Mouse (Mus musculus): ENCODE measurements around the gene Abt1.

The Abt1 gene

DNA sequence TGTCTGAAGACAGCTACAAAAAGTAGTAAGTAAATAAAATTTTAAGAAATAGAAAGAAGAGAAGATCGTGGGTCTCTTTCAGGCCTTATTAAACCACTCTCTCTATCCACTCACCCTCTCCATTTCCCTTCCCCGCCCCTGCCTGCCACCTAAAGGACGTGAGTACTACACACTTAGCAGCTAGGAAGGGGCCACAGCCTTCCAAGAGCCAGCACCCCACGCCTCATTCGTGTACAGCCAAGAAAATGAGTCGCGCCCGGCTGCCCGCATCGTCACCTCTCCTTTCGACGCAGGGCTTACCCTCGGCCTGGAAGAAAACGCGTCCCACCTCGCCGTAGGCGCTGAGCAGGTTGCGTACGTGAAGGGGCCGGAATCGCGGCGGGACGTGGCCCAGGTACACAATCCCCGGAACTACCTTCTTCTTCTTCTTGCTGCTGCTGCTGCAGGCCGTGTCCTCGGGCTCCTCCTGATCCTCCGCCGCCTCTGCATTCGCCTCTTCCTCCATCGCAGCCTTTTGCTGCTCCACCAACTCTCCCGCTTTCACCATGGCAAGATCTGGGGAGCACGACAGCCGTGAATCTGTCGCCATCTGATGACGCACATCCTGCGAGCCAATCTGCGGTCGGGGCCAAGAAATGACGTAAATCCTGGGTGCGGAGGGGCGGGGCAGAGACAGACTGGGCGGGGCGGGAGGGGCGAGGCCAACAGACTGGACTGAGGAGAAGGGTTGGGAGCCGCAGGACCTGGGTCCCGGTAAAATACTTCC lies at the start of gene Abt1:
TSS of gene Abt1 (minus strand) at position 581 of the 766 bp plus-strand sequence.
- peak; percentile 95 for DNase-seq

DNA sequence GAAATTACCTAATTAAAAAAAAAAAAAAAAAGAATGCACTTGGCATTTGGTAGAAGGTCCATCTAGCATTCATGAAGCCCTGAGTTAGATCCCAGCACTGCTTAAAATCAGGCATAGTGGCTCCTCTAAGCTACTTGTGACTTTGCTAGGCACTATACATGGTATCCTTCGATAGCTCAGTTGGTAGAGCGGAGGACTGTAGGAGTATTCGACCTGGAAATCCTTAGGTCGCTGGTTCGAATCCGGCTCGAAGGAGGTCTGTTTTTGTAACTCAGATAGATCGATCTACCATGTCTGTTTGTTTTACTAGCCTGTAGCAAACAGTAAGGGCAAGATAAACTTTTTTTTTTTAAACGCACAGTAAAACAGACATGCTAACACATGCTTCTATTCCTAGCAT lies 43.2 kb upstream of the Abt1 start:
- DNase-seq: peak; percentile 82

DNA sequence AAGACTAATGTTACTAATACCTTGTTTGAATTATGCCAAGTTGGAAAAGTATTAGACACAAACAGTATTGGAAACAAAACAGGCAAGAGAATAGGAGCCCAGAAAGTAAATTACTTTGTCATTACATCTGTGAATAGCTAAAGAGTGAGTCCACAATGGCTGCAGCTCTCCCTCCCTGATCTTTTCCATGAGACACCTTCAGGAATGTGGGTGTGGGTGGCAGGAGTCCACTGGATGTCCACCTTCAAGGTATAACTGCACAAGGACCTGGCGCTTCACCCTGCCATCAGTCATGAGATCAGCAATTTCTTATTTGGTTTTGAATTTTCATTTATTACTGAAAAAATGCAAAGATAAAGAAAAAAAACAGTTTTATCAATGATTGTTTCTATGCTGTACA lies 42.6 kb upstream of the Abt1 start:
- DNase-seq: no peak

DNA sequence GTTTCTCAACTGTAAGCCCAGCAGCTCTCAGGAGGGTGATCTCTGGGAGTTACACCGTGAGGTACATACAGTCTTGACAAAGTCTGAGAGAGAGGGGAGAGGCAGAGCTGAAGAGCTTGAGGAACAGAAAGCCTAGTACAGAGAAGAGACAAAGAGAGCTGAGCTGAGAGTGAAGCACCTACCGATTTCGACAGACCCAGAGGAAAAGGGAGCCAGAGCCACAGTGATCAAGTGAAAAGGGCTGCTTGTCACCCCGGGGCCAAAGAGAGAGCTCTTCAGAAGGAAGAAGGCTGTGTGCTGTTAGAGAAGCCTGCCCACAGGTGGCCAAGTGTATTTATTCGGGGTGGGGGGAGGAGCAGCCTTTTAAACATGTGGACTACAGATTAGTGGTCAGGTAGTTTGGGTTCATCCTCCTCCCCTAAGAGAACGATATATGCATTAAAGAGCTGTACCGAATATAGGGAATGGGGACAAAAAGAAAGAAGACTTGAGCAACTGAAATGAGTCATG lies 42.0 kb upstream of the Abt1 start, which contains the start of gene Btn1a1:
TSS of gene Btn1a1 (minus strand) at position 302 of the 510 bp plus-strand sequence.
- DNase-seq: no peak

DNA sequence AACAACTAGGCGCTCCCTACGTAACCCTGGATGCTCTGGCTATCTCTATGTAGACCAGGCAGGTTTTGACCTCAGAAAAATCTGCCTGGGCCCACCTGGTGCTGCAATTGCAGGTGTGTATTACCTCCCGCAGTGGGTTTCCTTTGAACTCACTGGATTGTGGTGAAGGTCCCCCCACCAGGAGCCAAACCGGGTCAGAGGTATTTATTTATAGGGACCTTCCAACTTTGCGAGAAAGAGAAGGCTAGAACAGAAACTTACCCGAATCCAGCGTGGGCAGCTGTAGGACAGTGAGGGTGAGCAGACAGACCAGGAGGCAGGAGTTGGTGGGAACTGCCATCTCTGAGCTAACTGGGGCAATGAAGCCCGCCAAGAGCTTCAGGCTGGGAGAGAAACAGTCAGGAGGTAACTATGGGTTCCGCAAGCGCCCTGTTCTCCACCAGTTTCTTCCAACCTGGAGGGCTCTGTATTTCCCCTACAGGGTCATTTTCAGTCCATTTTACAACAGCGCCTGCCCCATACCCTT lies 41.2 kb upstream of the Abt1 start:
- DNase-seq: no peak

- peak; percentile 17 for DNase-seq
These were observed 40.6 kb upstream of the Abt1 start for GRCm38 (mm10) chr13:23464224-23464637.

GRCm38 (mm10) chr13:23463381-23464223 lies 39.9 kb upstream of the Abt1 start:
- DNase-seq: peak; percentile 80

DNA sequence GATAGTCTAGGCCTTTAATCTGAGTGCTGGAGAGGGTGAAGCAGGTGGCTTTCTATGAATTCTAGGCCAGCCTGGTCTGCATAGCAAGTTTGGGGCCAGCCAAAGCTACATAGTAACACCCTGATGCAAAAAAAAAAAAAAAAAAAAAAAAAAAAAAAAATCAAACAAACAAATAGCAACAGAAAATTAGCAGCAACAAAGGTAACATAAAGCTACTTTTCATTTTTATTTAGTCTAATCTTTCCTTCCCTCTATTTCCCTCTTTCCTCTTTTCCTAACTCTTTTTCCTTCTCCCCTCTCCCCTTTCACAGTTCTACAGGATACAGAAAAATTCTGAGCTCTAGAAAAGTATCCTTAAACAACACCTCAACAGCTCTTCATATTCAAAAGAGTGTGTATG lies 39.0 kb upstream of the Abt1 start:
- no peak for DNase-seq

- no peak for DNase-seq
These were observed 38.4 kb upstream of the Abt1 start for GRCm38 (mm10) chr13:23462063-23462462.

- DNase-seq: no peak
These were observed 35.7 kb upstream of the Abt1 start for GRCm38 (mm10) chr13:23459264-23459846.

GRCm38 (mm10) chr13:23453926-23454325 lies 30.3 kb upstream of the Abt1 start:
- peak; percentile 16 for DNase-seq

DNA sequence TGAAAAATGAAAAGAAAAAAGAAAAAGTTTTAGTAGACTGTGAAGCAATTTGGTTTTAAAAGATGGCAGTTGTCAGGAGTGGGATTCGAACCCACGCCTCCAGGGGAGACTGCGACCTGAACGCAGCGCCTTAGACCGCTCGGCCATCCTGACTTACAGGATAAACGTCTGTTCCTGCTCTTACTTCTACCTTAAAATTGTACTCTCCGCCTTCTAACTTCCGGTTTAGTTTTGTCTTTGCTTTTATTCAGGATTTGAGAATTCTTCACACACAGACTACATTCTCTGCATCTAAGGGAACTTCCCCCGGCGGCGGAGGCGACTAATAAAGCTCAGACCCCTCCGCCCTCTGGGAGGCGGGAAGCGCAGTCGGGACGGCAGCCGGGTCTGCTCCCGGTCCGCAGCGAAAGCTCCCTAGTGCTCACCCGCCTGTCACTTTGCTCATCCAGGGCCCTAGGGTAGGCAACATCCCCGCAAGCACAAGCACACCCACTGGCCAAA lies 29.7 kb upstream of the Abt1 start:
- DNase-seq: peak; percentile 87

GRCm38 (mm10) chr13:23450398-23450797 lies 26.7 kb upstream of the Abt1 start:
- peak; percentile 92 for DNase-seq

GRCm38 (mm10) chr13:23449235-23450095 lies 25.8 kb upstream of the Abt1 start:
- DNase-seq: peak; percentile 72

DNA sequence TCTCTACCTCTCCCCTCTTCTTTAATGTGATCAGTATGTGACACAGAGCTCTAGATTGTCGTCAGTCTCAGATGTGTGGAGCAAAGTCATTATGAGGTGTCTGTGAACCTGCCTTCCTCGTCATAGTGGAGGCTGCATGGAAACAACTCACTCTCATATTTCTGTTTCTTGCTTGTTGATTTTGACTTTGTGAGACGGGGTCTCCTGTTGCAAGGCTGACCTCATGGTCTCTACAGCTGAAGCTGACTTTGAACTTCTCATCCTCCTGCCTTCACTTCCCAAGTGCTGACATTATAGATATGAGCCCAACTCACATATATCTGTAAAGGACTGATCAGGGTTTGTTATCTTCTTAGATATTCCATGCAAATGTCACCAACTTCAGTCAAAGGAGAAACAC lies 25.1 kb upstream of the Abt1 start:
- DNase-seq: no peak

DNA sequence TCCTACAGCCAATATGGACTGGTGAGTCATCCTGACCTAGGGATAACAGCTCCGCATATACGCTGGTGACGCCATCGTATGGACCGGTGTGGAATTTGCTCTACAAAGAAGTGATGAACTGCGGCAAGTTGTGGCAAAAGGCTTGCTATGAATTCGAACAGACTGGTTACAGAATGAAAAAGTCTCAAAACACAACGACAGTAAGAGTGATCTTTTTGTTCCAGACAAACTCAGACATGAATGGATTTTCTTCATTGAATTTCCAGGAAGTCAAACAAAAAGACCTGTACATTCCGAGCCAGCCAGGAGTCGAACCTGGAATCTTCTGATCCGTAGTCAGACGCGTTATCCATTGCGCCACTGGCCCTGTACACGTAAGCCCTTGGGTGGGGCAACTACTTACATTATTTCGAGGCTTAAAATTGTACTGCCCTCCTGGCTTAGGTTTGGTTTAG lies 22.9 kb upstream of the Abt1 start:
- DNase-seq: peak; percentile 92

DNA sequence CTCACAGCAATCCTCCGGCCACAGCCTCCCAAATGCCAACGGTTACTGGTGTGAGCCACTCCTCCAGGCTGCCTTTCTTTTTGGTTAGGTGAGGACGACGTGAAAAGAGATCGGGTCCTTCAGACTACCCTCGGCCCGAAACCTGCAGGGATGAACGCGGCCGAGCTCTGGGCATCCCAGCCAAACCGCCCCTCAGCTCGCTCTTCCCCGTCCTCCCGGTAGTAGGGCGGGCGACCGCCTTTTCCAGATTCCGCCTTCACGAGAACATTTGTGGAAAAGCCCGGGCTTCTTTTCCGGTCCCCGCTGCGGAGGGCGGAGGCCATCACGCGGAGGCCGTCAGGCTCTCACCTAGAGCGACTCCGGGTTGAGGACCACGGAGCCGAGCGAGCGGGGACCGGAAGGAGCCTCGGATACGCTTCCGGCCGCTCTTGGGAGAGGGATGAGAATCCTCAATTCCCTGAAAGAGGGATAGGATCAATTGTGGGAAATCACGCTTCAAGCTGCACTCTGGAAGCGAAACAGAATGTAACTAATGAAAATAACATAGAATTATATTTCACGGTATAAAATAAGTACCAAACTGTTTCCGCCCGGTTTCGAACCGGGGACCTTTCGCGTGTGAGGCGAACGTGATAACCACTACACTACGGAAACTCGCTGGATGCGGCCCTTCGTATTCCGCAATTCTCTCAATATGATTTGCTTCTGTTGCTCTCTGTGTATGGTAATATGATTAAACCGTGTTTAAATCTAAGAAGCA lies 22.1 kb upstream of the Abt1 start:
- peak; percentile 96 for DNase-seq

DNA sequence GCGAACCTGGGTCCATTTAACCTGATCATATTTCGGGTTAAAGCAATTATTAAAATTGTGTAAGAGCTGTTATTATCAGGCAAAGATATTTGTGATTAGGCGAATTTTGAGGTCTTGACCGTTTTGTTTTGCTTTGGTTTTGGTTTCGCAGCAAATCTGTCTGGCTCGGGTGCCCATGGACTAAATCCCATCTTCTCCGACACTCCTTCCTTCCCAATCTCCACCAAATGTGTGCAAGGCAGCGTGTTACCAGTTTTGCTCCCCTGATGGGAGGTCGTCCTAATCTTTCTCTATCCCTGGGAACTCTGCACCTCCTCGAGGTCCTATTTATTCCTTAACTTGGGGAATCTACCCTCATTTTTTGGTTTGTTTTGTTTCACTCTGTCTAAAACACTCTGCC lies 21.5 kb upstream of the Abt1 start:
- DNase-seq: no peak

DNA sequence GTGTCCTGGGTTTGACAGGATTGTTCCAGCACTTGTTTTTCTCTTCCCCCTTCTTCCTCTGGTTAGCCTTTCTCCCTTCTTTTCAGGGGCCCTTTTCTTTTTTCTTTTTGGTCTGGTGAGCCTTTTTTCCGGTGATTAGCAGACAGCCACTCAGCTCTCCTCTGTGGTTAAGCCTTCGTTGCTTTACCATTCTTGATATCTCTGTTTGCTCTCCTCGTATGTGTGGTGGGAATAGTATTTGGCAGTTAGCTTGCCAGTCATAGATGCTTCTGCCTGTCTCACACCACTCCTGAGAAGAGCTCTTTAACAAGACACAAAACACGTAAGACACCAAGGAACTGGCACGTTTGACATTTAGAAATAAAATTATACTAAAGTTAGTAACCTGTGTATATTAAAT lies 20.8 kb upstream of the Abt1 start:
- DNase-seq: no peak

DNA sequence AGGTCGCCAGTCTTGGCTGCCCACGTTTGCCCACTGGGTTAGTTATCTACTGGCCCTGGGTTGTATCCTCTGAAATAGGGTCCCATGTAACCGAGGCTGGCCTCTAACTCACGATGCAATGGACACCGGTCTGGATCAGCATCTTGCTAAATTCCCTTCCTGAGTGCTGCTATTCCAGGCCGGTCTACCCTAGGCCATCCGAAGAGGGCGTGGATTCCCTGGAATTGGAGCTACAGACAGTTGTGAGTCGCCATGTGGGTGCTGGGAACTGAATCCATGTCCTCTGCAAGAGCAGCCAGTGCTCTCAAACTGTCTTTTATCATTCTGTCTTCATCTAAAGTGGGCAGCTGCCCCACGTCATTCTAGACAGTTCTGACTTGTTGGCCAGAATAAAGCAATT lies 16.2 kb upstream of the Abt1 start:
- no peak for DNase-seq

DNA sequence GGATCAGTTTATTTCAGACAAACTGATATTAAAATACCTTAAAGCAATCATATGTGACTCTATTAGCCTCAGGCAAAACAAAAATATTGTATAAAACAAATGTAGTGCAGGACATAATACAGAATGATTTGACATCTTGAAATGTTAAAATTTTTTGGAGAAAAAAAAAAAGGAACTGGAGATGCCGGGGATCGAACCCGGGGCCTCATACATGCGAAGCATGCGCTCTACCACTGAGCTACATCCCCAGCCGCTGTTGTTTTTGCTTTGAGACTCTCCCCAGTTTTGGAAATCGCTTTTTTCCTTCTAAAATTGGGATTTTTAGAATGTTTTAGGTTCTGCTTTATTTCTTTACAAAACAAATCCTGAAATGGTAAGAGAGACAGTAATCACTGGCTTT lies 14.9 kb upstream of the Abt1 start:
- DNase-seq: peak; percentile 46

All from lung, postnatal 36 days (tissue).